Mouse (Mus musculus) liver, adult 2 months (tissue): ENCODE results near the gene Ambn.

Experiments used
- CTCF ChIP-seq: fragments of 200-500 bp; IDR thresholded peaks from 2 replicates; pipeline ENCODE4 v1.5.1; 2011; ENCODE audit warnings: low read depth, low read length, control low read depth
- POLR2A ChIP-seq: fragments of 200-500 bp; IDR thresholded peaks from 2 replicates; pipeline ENCODE4 v1.6.1; 2011; ENCODE audit warnings: low read length, control low read depth; ENCODE audit not compliant: insufficient read depth; ENCODE audit errors: extremely low read depth

- TF ChIP-seq POLR2A (no peak), CTCF (no peak)
These were observed 11.7 kb downstream of the Ambn start for GRCm38 (mm10) chr5:88467471-88467870.
